Mouse (Mus musculus): ENCODE results near the gene Gtf2ird1. TPM values are rescaled to one million over a fixed set of nuclear protein-coding genes. Genes with fewer than 3 reads are reported as not detected.
"Not testable (repeated sequence)": the region's sequence is repeated elsewhere in the genome, so short reads cannot be mapped to it uniquely, and the experiment has no call there.

The Gtf2ird1 gene
- total RNA-seq, 2 experiments from 2014 or later: 9.5 to 10.7 TPM

- intact Hi-C loops (cut with DNase I; ENCODE audit: low total_unique reads); DNase-seq: not testable (repeated sequence)
These were observed 22.4 kb upstream of the Gtf2ird1 start for GRCm38 (mm10) chr5:134478886-134479285.

DNA sequence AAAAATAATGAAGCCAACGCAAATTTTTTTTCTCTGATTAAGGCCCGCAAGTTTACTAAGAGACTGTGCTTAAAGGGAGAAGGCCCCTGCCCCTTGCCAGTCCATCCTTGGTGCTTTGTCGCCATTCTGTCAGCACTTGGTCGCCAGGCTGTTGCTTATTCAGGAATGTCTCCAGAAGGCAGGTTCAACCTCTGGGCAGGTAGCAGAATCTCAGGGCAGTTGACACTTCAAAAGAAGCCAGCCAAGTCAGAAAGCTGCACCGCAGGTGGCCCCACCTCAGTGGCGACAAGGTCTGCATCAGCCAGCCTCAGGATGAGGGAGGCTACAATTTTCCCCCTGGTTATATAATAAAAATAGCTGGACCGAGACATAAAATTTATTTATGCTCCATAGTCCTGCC is 19.2 kb upstream of the Gtf2ird1 start:
- intact Hi-C loops (cut with DNase I; ENCODE audit: low total_unique reads); DNase-seq: not testable (repeated sequence)

DNA sequence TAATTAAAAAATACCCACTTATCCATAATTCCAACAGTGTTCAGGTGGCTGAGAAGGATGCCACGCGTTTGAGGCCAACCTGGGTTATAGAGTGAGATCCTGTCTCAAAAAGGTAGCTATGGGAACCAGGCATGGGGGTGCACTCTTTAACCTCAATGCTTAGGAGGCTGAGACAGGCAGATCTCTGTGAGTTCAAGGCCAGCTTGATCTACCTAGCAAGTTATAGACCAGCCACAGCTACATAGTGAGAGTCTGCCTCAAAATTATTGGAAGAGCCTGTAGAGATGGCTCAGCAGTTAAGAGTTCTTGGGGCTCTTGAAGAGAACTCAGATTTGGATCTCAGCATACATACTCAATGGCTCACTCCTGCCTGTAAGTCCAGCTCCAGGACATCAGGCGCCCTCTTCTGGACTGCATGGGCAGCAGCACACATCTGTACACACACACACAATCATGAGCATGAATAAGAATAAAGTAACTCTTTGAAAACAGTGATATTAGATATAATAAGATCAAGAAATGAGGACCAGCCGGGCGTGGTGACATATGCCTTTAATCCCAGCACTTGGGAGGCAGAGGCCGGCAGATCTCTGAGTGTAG is 18.6 kb upstream of the Gtf2ird1 start:
- DNase-seq: no peak
- intact Hi-C loops (cut with DNase I; ENCODE audit: low total_unique reads): no loop called here

- intact Hi-C loops (cut with DNase I; ENCODE audit: low total_unique reads): no loop called here
- DNase-seq: no peak
These were observed 17.4 kb upstream of the Gtf2ird1 start for GRCm38 (mm10) chr5:134473902-134474301.

- intact Hi-C loops (cut with DNase I; ENCODE audit: low total_unique reads): no loop called here
- DNase-seq: no peak
These were observed 14.1 kb upstream of the Gtf2ird1 start for GRCm38 (mm10) chr5:134470538-134471169.

DNA sequence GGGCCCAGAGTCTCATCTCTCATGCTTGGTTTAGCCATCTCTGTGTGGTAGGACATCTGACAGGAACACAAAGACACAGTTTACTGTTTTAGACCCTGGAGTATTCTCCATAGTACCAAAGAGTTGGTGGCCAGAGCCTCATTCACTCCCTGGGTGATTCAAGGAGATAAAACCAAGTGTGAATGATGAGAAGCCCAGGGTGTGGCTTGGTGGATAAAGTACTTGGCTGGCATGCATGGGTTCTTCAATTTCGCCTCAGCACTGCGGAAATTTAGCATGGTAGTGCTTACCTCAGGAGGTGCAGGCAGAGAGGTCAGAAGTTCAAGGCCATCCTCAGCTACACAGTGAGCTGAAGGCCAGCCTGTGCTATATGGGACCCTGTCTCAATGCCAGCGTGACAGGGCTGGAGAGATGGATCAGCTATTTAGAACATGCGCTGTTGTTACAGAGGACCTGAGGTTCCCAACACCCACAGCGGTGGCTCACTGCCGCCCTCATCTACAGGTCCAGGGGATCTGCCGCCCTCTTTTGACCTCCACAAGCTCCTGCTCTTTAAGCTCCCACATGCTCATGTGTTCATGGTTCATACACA is 13.1 kb upstream of the Gtf2ird1 start:
- DNase-seq: no peak
- intact Hi-C loops (cut with DNase I; ENCODE audit: low total_unique reads): no loop called here

GRCm38 (mm10) chr5:134468158-134468765 is 11.7 kb upstream of the Gtf2ird1 start:
- DNase-seq: no peak
- intact Hi-C loops (cut with DNase I; ENCODE audit: low total_unique reads): no loop called here

GRCm38 (mm10) chr5:134467030-134467549 is 10.6 kb upstream of the Gtf2ird1 start:
- intact Hi-C loops (cut with DNase I; ENCODE audit: low total_unique reads): no loop called here
- no peak for DNase-seq

DNA sequence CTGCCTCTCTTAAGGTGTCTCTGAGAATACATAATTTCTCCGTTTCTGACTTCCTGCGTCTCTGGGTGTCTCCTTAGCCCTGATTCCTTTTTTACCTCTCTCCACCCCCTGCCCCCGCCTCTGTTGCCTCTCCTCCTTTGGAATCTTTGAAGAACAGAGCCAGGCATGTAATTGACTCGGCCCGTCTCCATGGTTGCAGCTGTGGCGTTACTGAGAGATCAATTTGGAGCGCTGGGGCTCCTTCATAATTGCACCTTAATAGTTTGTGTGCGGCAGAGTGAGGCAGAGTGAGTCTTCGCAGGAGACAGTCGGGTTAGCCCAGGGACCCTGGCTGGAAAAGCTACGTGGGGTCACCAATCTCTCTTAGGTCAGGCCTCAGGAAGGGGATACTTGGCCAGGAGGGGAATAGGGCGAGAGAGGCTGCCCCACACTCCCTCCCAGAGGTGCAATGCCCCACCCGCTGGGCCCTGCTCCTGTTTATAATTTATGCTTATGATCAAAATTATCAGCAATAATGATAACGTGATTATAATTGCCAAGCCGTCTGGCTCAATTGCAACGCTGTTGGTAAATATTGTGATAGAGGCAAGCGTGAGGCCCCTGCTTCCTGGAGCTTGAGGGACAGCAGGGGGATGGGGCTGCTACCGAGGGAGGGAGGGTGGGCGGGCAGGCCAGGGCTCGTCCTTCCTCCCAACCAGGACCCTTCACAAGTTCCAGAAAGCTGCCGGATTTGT is 9.9 kb upstream of the Gtf2ird1 start:
- intact Hi-C loops (cut with DNase I; ENCODE audit: low total_unique reads): no loop called here
- no peak for DNase-seq

GRCm38 (mm10) chr5:134465197-134465596 is 8.7 kb upstream of the Gtf2ird1 start:
- intact Hi-C loops (cut with DNase I; ENCODE audit: low total_unique reads): no loop called here
- DNase-seq: no peak

DNA sequence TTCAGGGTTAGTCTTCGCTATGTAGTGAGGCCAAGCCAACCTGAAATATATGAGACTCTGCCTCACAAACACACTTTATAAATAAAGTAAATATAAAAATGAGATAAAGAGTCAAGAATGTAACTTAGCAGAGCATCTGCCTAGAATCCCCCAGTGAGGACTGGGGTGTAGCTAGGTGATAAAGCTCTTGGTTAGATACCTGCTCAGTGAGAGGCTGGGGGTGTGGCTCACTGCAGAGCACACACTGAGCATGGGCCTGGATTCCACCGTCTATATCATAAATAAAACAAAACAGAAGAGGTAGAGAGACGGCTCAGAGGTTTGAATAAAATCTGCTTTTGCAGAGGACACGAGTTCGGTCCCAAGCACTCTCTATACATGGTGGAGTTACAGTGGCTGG is 7.7 kb upstream of the Gtf2ird1 start:
- DNase-seq: no peak
- intact Hi-C loops (cut with DNase I; ENCODE audit: low total_unique reads): no loop called here

GRCm38 (mm10) chr5:134462731-134463130 is 6.2 kb upstream of the Gtf2ird1 start:
- intact Hi-C loops (cut with DNase I; ENCODE audit: low total_unique reads): no loop called here
- DNase-seq: no peak

- DNase-seq: no peak
- intact Hi-C loops (cut with DNase I; ENCODE audit: low total_unique reads): no loop called here
These were observed 5.8 kb upstream of the Gtf2ird1 start for GRCm38 (mm10) chr5:134462316-134462715.

- no peak for DNase-seq
- intact Hi-C loops (cut with DNase I; ENCODE audit: low total_unique reads): no loop called here
These were observed 4.0 kb upstream of the Gtf2ird1 start for GRCm38 (mm10) chr5:134460546-134460945.

DNA sequence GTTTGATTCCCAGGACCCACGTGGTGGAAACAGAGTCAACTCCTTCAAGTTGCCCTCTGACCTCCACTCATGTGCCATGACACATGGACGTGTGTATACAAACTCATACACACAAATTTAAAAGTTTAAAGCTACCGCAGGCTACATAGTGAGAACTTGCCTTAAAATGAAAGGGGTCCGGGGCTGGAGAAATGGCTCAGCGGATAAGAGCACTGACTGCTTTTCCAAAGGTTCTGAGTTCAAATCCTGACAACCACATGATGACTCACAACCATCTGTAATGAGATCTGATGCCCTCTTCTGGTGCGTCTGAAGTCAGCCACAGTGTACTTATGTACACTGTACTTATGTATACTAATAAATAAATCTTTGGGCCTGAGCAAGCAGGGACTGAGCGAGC is 2.6 kb upstream of the Gtf2ird1 start:
- DNase-seq: no peak
- intact Hi-C loops (cut with DNase I; ENCODE audit: low total_unique reads): no loop called here

- intact Hi-C loops (cut with DNase I; ENCODE audit: low total_unique reads): no loop called here
These were observed 1.9 kb upstream of the Gtf2ird1 start for GRCm38 (mm10) chr5:134458416-134458815.

DNA sequence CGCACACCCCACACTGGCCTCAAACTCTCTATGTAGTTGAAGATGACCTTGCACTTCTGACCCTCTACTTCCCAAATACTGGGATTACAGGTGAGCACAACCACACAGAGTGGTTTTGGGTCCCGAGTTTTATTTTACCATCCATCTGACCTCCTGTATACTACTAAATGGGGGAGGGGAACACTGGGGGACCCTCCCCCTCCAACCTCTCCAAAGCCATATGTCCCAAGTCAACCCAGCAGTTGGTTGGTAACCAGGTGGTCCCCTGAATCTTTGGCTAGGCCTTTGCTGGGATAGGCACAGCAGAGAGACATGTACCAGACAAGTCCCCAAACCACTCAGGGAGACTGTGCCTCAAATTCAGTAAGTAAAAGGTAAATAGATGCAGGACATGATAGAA is 855 bp upstream of the Gtf2ird1 start:
- intact Hi-C loops (cut with DNase I; ENCODE audit: low total_unique reads): no loop called here
- DNase-seq: no peak

More at GRCm38 (mm10) chr5:134458416-134458815, 1.9 kb upstream of the Gtf2ird1 start:
- no peak for DNase-seq

DNA sequence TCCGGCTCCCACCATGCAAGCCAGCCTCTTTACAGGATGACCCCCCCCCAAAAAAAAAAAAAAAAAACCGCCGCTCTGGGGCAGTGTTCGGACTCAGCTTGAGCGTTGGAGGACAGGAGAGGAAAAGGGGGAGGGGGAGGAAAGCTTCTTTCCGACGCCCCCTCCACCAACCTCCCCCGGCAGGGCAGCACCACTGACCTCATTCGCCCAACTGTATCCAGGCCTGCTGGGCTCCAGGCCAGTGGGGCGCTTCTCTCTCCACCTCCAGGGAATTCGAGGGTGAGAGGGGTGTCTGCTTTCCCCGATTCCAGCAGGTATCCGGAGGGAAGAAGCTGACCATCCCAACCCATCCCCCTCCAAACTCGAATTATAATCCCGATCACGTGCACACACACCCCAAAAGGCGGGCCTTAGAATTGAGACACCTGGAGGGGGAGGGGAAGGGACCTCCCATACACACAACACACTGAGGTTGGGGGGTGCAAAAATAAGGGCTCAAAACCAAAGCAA is 547 bp downstream of the Gtf2ird1 start:
- intact Hi-C loops (cut with DNase I; ENCODE audit: low total_unique reads): no loop called here

DNA sequence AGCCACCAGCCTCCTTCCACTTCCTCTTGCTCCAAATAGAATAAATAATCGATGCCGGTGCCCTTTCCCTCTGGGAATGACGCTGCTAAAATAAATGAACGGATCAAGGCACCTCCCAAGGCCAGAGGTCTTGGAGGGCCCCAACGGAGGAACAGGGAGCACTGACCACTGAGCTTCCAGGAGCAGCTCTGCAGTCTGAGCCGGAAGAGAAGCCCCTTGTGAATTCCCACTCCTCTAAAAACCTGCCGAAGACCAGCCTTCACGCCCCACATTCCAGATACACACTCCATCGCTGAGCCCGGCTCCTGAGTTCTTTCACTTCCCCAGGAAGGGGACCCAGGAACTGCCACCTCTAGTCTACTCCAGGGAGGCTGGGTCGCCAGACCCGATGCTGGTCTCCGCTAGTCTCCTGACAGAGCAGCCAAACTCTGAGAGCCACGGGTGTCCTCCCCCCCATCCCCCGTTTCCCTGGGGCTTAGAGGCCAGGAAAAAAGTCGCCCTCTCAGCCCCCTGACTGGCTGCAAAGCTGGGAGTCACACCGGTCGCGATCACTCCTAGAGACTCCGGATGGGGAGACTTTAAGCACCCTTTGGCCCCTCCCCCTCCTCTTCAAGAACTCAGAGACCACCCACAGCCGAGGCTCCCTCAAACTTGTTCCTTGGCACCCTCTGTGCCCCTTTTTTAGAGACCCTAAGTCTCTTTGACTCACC is 1.2 kb downstream of the Gtf2ird1 start:
- DNase-seq: no peak
- intact Hi-C loops (cut with DNase I; ENCODE audit: low total_unique reads): no loop called here

More for the DNA sequence above, 547 bp downstream of the Gtf2ird1 start:
- DNase-seq: no peak
